Mouse (Mus musculus) midbrain, embryonic 16.5 days (tissue): ENCODE results near the gene Elfn2. TPM values are rescaled to one million over a fixed set of nuclear protein-coding genes. Genes with fewer than 3 reads are reported as not detected.

Source experiments
- ATAC-seq: fragments of 200-750 bp; cut with Nextera tagmentation; 2 replicates; pipeline ENCODE4 v1.8.0; 2017; ENCODE audit warnings: moderate TSS enrichment
- H3K27ac ChIP-seq: fragments of 300-500 bp; sonication (generic); 2 replicates; pipeline ENCODE4 v1.5.1; 2014; ENCODE audit warnings: mild to moderate bottlenecking, low read length, mixed read lengths
- H3K27me3 ChIP-seq: fragments of 300-500 bp; sonication (generic); 2 replicates; pipeline ENCODE4 v1.6.1; 2014; ENCODE audit warnings: low read depth, low read length, mixed read lengths; ENCODE audit not compliant: control insufficient read depth, insufficient read depth
- H3K36me3 ChIP-seq: fragments of 300-500 bp; sonication (generic); 2 replicates; pipeline ENCODE4 v1.6.1; 2014; ENCODE audit warnings: mild to moderate bottlenecking, low read length, moderate library complexity, mixed read lengths; ENCODE audit not compliant: control insufficient read depth, insufficient read depth
- H3K4me1 ChIP-seq: fragments of 300-500 bp; sonication (generic); 2 replicates; pipeline ENCODE4 v1.6.1; 2014; ENCODE audit warnings: mild to moderate bottlenecking, low read length, mixed read lengths; ENCODE audit not compliant: control insufficient read depth, insufficient read depth
- H3K4me2 ChIP-seq: fragments of 300-500 bp; sonication (generic); 2 replicates; pipeline ENCODE4 v1.6.1; 2014; ENCODE audit warnings: mild to moderate bottlenecking, low read length, mixed read lengths
- H3K4me3 ChIP-seq: fragments of 300-500 bp; sonication (generic); 2 replicates; pipeline ENCODE4 v1.5.1; 2014; ENCODE audit warnings: low read depth, mild to moderate bottlenecking, low read length, moderate library complexity, mixed read lengths
- H3K9ac ChIP-seq: fragments of 300-500 bp; sonication (generic); 2 replicates; pipeline ENCODE4 v1.6.1; 2014; ENCODE audit warnings: low read depth, low read length, mixed read lengths
- H3K9me3 ChIP-seq: fragments of 300-500 bp; sonication (generic); replicated peaks from 2 replicates; pipeline ENCODE4 v1.6.1; 2014; ENCODE audit warnings: mild to moderate bottlenecking, low read length, mixed read lengths; ENCODE audit not compliant: control insufficient read depth, poor library complexity, severe bottlenecking
- WGBS: fragments of 180-500 bp; shearing (Covaris S2); extraction: QIAGEN DNeasy Blood & Tissue Kit; methylation state at CpG from one replicate; pipeline ENCODE4 v1.1.7; 2014; 5-methylcytosine and 5-hydroxymethylcytosine counted together
- polyA plus RNA-seq: library from polyadenylated mRNA; unstranded; fragments of >200 nt; fragmentation: Nextera tagmentation; extraction: Ambion mirVana; gene quantifications from 2 replicates; pipeline ENCODE4 v1.2.1, GENCODE M21; 2015

Gene Elfn2
- polyA plus RNA-seq, 1 experiment from 2014 or later, result 12.6 TPM

DNA sequence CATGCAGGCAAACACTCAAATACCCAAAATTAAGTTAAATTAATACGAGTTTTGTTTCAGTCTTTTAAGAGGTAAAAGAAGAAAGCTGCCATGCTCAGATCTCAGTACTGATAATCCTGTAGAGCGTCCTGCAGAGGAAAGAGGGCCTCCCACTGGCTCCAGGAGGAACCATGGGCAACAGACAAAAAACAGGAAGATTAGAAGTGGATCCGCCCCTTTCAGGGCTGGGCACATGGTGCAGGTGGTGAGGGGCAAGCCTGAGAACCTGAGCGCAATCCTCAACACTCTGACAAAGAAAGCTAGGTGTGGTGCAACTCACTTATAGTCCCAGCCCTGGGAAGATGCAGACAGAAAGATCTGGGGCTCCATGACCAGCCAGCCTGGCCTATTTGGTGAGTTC, 13.3 kb upstream of the Elfn2 start:
- 50% methylated on average over 4 of the region's 4 CpGs for WGBS
- no peaks in the 10 kb centered on the region for H3K9me3 ChIP-seq
- H3K27ac ChIP-seq, result no peak overlapping the region
- no peak overlapping the region for H3K9ac ChIP-seq
- no peak overlapping the region for H3K4me2 ChIP-seq
- no peaks in the 10 kb centered on the region for H3K36me3 ChIP-seq
- H3K4me1 ChIP-seq, result peaks cover 14% of the 10 kb centered on the region; the same call in 1 of the 2 replicates
- no peak overlapping the region for H3K4me3 ChIP-seq
- H3K27me3 ChIP-seq, result no peaks in the 10 kb centered on the region
- no peak for ATAC-seq

- Histone ChIP-seq H3K9ac (no peak overlapping the region), H3K4me3 (no peak overlapping the region), H3K27ac (no peak overlapping the region), H3K9me3 (no peaks in the 10 kb centered on the region), H3K4me1 (peaks cover 4% of the 10 kb centered on the region; the same call in 1 of the 2 replicates), H3K27me3 (no peaks in the 10 kb centered on the region), H3K36me3 (no peaks in the 10 kb centered on the region), H3K4me2 (no peak overlapping the region)
- ATAC-seq, result no peak
- WGBS, result 81% methylated on average over 12 of the region's 12 CpGs
Observed at GRCm38 (mm10) chr15:78730315-78731049, 11.9 kb upstream of the Elfn2 start.

GRCm38 (mm10) chr15:78726697-78727096, 8.1 kb upstream of the Elfn2 start:
- Histone ChIP-seq H3K4me3 (no peak overlapping the region), H3K9ac (no peak overlapping the region), H3K4me2 (no peak overlapping the region), H3K27ac (no peak overlapping the region), H3K4me1 (no peaks in the 10 kb centered on the region), H3K36me3 (no peaks in the 10 kb centered on the region), H3K9me3 (no peaks in the 10 kb centered on the region), H3K27me3 (no peaks in the 10 kb centered on the region)
- 65% methylated on average over 7 of the region's 7 CpGs for WGBS
- ATAC-seq, result no peak

GRCm38 (mm10) chr15:78720532-78720931, 2.0 kb upstream of the Elfn2 start:
- Histone ChIP-seq H3K27me3 (peaks cover 5% of the 10 kb centered on the region), H3K4me2 (no peak overlapping the region)

GRCm38 (mm10) chr15:78720094-78720493, 1.5 kb upstream of the Elfn2 start:
- H3K4me1 ChIP-seq, result peaks cover 28% of the 10 kb centered on the region
- peaks cover 5% of the 10 kb centered on the region for H3K27me3 ChIP-seq
- peak overlapping the region; percentile 87 for H3K4me2 ChIP-seq
- H3K4me3 ChIP-seq, result 0 out of 2 replicates have a peak overlapping the region, but pooled peaks have one; percentile 6
- H3K36me3 ChIP-seq, result no peaks in the 10 kb centered on the region
- H3K9me3 ChIP-seq, result no peaks in the 10 kb centered on the region
- no peak for ATAC-seq
- WGBS, result 2% methylated on average over 16 of the region's 16 CpGs
- no peak overlapping the region for H3K9ac ChIP-seq
- H3K27ac ChIP-seq, result no peak overlapping the region

More at GRCm38 (mm10) chr15:78720532-78720931, 2.0 kb upstream of the Elfn2 start:
- Histone ChIP-seq H3K4me3 (no peak overlapping the region), H3K9ac (no peak overlapping the region), H3K4me1 (peaks cover 24% of the 10 kb centered on the region), H3K27ac (no peak overlapping the region), H3K9me3 (no peaks in the 10 kb centered on the region), H3K36me3 (no peaks in the 10 kb centered on the region)
- ATAC-seq, result no peak
- WGBS, result 73% methylated on average over 7 of the region's 7 CpGs

GRCm38 (mm10) chr15:78719416-78719815, 845 bp upstream of the Elfn2 start:
- Histone ChIP-seq H3K4me1 (peaks cover 31% of the 10 kb centered on the region), H3K9me3 (no peaks in the 10 kb centered on the region), H3K27me3 (peaks cover 5% of the 10 kb centered on the region), H3K27ac (no peak overlapping the region), H3K4me3 (peak overlapping the region; percentile 52; the same call in 1 of the 2 replicates), H3K36me3 (no peaks in the 10 kb centered on the region), H3K4me2 (peak overlapping the region; percentile 87), H3K9ac (peak overlapping the region; percentile 84; the same call in 1 of the 2 replicates)
- 2% methylated on average over 14 of the region's 14 CpGs for WGBS
- no peak for ATAC-seq

GRCm38 (mm10) chr15:78716936-78717335, 1.6 kb downstream of the Elfn2 start:
- H3K27me3 ChIP-seq, result peaks cover 5% of the 10 kb centered on the region
- peak overlapping the region; percentile 84 for H3K9ac ChIP-seq
- no peaks in the 10 kb centered on the region for H3K36me3 ChIP-seq
- WGBS, result 54% methylated on average over 13 of the region's 13 CpGs
- H3K4me1 ChIP-seq, result peaks cover 53% of the 10 kb centered on the region
- peak overlapping the region; percentile 52 for H3K4me3 ChIP-seq
- no peaks in the 10 kb centered on the region for H3K9me3 ChIP-seq
- peak overlapping the region; percentile 87 for H3K4me2 ChIP-seq
- no peak for ATAC-seq
- H3K27ac ChIP-seq, result peak overlapping the region; percentile 86

DNA sequence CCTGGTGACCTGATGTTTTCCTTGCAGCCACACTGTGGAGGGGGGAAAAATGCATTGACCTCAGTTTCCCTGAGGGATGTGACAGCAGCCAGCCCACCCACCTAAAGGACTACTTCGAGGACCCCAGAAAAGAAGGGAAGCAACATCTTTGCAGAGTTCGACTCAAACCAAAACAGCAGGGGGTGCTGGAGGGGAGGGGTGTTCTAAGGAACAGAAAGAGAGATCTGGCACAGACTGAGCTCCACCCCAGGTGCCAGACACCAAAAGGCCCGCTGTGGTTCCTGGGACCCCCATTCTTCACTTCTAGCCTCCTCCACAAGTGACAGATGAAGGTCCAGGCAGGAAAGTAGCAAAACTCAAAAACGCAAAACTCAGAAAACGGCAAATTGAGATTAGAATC, 2.7 kb downstream of the Elfn2 start:
- Histone ChIP-seq H3K9me3 (no peaks in the 10 kb centered on the region), H3K4me1 (peaks cover 64% of the 10 kb centered on the region), H3K27me3 (peaks cover 7% of the 10 kb centered on the region), H3K27ac (no peak overlapping the region), H3K4me2 (peak overlapping the region; percentile 87), H3K36me3 (no peaks in the 10 kb centered on the region), H3K4me3 (peak overlapping the region; percentile 52; the same call in 1 of the 2 replicates), H3K9ac (peak overlapping the region; percentile 34; the same call in 1 of the 2 replicates)
- WGBS, result 53% methylated on average over 5 of the region's 5 CpGs
- ATAC-seq, result no peak

DNA sequence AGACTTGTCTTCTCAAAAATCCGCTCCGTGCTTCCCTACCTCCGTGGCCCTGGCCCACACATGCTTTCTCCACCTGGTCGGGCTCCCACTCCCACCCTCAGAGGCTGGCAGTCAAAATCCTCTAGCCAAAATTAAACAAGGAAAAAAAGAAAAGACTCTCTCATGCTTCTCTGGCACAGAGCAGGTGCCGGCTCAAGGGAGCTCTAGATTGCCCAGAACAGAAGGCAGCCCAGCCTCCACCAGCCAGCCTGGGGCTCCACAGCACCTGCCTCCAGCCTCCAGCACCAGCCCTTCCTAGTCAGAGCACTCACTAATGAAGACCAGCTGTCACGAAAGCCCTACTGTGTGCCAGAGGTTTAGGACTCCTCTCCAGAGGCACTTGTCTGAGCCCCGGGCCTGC, 4.8 kb downstream of the Elfn2 start:
- H3K36me3 ChIP-seq, result no peaks in the 10 kb centered on the region
- peak overlapping the region; percentile 68; the same call in 1 of the 2 replicates for H3K4me2 ChIP-seq
- H3K4me3 ChIP-seq, result no peak overlapping the region
- ATAC-seq, result no peak
- peaks cover 72% of the 10 kb centered on the region for H3K4me1 ChIP-seq
- no peak overlapping the region for H3K9ac ChIP-seq
- 81% methylated on average over 7 of the region's 7 CpGs for whole genome bisulfite sequencing
- no peaks in the 10 kb centered on the region for H3K9me3 ChIP-seq
- H3K27ac ChIP-seq, result no peak overlapping the region
- H3K27me3 ChIP-seq, result peaks cover 2% of the 10 kb centered on the region; the same call in 1 of the 2 replicates
